Mouse (Mus musculus) liver, embryonic 13.5 days (tissue): ENCODE data around the gene Tcf7l2. TPM values are rescaled to one million over a fixed set of nuclear protein-coding genes. Genes with fewer than 3 reads are reported as not detected.

Source experiments
- ATAC-seq: fragments of 200-750 bp; cut with Nextera tagmentation; 2 replicates; pipeline ENCODE4 v1.8.0; 2017; ENCODE audit warnings: low read depth, mild to moderate bottlenecking, moderate number of reproducible peaks, moderate library complexity
- DNase-seq: peaks from one replicate; pipeline ENCODE4 v3.0.0; 2022
- H3K27ac ChIP-seq: fragments of 300-500 bp; sonication (generic); 2 replicates; pipeline ENCODE4 v1.5.1; 2015; ENCODE audit warnings: moderate library complexity, mild to moderate bottlenecking, inconsistent platforms
- H3K27me3 ChIP-seq: fragments of 300-500 bp; sonication (generic); 2 replicates; pipeline ENCODE4 v1.6.1; 2015; ENCODE audit warnings: mild to moderate bottlenecking, inconsistent platforms
- H3K36me3 ChIP-seq: fragments of 300-500 bp; sonication (generic); 2 replicates; pipeline ENCODE4 v1.6.1; 2015; ENCODE audit warnings: mild to moderate bottlenecking, inconsistent platforms
- H3K4me1 ChIP-seq: fragments of 300-500 bp; sonication (generic); replicated peaks from 2 replicates; pipeline ENCODE4 v1.6.1; 2015; ENCODE audit warnings: inconsistent platforms
- H3K4me2 ChIP-seq: fragments of 300-500 bp; sonication (generic); 2 replicates; pipeline ENCODE4 v1.6.1; 2015; ENCODE audit warnings: inconsistent platforms, mild to moderate bottlenecking, moderate library complexity
- H3K4me3 ChIP-seq: fragments of 300-500 bp; sonication (generic); replicated peaks from 2 replicates; pipeline ENCODE4 v1.5.1; 2015; ENCODE audit warnings: mild to moderate bottlenecking, inconsistent platforms
- H3K9ac ChIP-seq: fragments of 300-500 bp; sonication (generic); 2 replicates; pipeline ENCODE4 v1.6.1; 2015; ENCODE audit warnings: mild to moderate bottlenecking, inconsistent platforms
- H3K9me3 ChIP-seq: fragments of 300-500 bp; sonication (generic); replicated peaks from 2 replicates; pipeline ENCODE4 v1.6.1; 2016; ENCODE audit warnings: inconsistent platforms
- WGBS: fragments of 180-500 bp; shearing (Covaris S2); methylation state at CpG from one replicate; pipeline ENCODE4 v1.1.7; 2015; ENCODE audit not compliant: insufficient replicate concordance; 5-methylcytosine and 5-hydroxymethylcytosine counted together
- polyA plus RNA-seq: library from polyadenylated mRNA; unstranded; fragments of >200 nt; fragmentation: Nextera tagmentation; extraction: Ambion mirVana; gene quantifications from 2 replicates; pipeline ENCODE4 v1.2.1, GENCODE M21; 2015

Gene Tcf7l2
- polyA plus RNA-seq, 1 experiment from 2014 or later, result 17.8 TPM

GRCm38 (mm10) chr19:55807194-55808053, 65.8 kb downstream of the Tcf7l2 start:
- Histone ChIP-seq H3K4me2 (no peak overlapping the region), H3K27ac (no peak overlapping the region), H3K9me3 (no peaks in the 10 kb centered on the region), H3K4me3 (no peak overlapping the region), H3K36me3 (no peaks in the 10 kb centered on the region), H3K4me1 (peaks cover 34% of the 10 kb centered on the region), H3K27me3 (peaks cover 21% of the 10 kb centered on the region), H3K9ac (no peak overlapping the region)
- no peak for DNase-seq
- WGBS, result 30% methylated on average over 20 of the region's 20 CpGs
- ATAC-seq, result no peak

- Histone ChIP-seq H3K27ac (no peak overlapping the region), H3K9ac (no peak overlapping the region), H3K4me1 (peaks cover 30% of the 10 kb centered on the region), H3K27me3 (peaks cover 21% of the 10 kb centered on the region), H3K4me3 (no peak overlapping the region), H3K36me3 (no peaks in the 10 kb centered on the region), H3K4me2 (no peak overlapping the region), H3K9me3 (no peaks in the 10 kb centered on the region)
- WGBS, result 38% methylated on average over 2 of the region's 2 CpGs
- DNase-seq (no peak), ATAC-seq (no peak)
These were observed 66.7 kb downstream of the Tcf7l2 start for GRCm38 (mm10) chr19:55808304-55808703.

- Histone ChIP-seq H3K4me2 (no peak overlapping the region), H3K27ac (no peak overlapping the region), H3K27me3 (peaks cover 21% of the 10 kb centered on the region), H3K9ac (no peak overlapping the region), H3K9me3 (no peaks in the 10 kb centered on the region), H3K4me1 (peaks cover 27% of the 10 kb centered on the region), H3K4me3 (no peak overlapping the region), H3K36me3 (no peaks in the 10 kb centered on the region)
- no peak for ATAC-seq
- WGBS, result 82% methylated on average over 4 of the region's 4 CpGs
- no peak for DNase-seq
These were observed 67.9 kb downstream of the Tcf7l2 start for GRCm38 (mm10) chr19:55809539-55809938.

DNA sequence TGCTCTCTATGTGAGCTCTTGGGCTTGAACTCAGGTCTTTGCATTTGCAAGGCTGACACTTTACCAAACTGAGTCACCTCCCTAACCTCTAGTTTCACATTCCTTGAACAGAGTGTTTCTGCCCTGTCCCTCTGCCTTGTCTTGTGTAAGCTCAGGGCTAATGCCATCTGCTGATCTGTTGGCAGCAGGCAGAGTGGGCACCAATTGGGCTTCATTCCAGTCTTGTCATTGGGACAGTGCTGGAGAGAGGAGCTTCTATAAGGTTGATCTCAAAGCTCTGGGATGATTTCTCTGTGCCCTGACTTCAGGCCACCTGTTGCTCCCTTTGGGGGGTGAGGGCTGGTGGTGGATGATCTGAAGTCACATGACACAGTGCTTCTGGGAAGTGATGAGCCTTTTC, 70.6 kb downstream of the Tcf7l2 start:
- no peak for DNase-seq
- Histone ChIP-seq H3K27ac (no peak overlapping the region), H3K9ac (no peak overlapping the region), H3K4me2 (no peak overlapping the region), H3K9me3 (no peaks in the 10 kb centered on the region), H3K4me1 (peaks cover 9% of the 10 kb centered on the region), H3K4me3 (no peak overlapping the region), H3K27me3 (peaks cover 11% of the 10 kb centered on the region), H3K36me3 (no peaks in the 10 kb centered on the region)
- ATAC-seq, result no peak

- ATAC-seq (no peak), DNase-seq (no peak)
- Histone ChIP-seq H3K27ac (no peak overlapping the region), H3K9me3 (no peaks in the 10 kb centered on the region), H3K36me3 (peaks cover 7% of the 10 kb centered on the region), H3K9ac (no peak overlapping the region), H3K27me3 (no peaks in the 10 kb centered on the region), H3K4me2 (no peak overlapping the region), H3K4me1 (no peaks in the 10 kb centered on the region), H3K4me3 (no peak overlapping the region)
- 74% methylated on average over 15 of the region's 15 CpGs for WGBS
These were observed 73.6 kb downstream of the Tcf7l2 start for GRCm38 (mm10) chr19:55815010-55815790.

DNA sequence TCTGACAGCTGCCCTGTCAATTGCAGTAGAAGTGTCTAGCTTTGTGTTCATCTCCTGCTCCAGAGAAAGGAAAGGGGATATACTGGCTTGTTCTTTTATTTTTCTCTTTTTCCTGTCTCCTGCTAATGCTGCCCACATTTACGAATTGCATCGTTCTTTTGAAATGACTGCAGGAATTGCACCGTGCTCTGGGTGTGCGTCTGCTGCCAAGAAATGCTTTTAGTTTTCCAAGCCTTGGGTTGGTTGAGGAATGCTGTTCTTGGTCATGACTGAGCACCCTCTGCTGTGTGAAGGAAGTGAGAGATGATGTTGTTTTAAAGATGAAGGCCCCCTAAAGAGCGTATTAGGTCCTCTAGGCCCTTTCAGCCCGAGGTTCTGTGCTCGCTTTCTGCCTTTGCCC, 75.4 kb downstream of the Tcf7l2 start:
- ATAC-seq, result no peak
- WGBS, result 68% methylated on average over 7 of the region's 7 CpGs

DNA sequence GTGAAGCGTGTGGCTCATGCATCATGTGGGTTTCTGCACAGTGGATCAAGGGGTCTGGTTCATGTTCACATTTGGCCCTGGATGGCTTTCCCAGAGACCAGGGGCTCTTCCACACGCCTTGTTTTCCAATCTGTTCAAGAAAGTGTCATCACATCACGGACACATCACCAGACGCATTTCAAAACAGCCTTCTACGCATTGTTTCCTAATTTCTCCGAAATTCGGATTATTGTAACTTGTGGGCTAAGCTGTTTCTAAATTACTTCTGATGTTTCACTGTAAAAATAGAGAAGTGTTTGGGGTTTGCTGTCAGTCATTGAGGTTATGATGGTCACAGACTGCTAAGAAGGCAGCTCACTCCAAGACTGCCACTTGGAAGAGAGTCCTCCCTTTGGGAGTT, 78.6 kb downstream of the Tcf7l2 start:
- ATAC-seq, result no peak
- WGBS, result 71% methylated on average over 7 of the region's 7 CpGs
- Histone ChIP-seq H3K9me3 (no peaks in the 10 kb centered on the region), H3K9ac (no peak overlapping the region), H3K4me3 (no peak overlapping the region), H3K36me3 (peaks cover 7% of the 10 kb centered on the region), H3K27ac (no peak overlapping the region), H3K4me1 (peaks cover 6% of the 10 kb centered on the region), H3K4me2 (no peak overlapping the region), H3K27me3 (0 out of 2 replicates have a peak, but pooled peaks cover 3% of the 10 kb centered on the region)
- DNase-seq, result no peak

More for the DNA sequence above, 75.4 kb downstream of the Tcf7l2 start:
- no peak for DNase-seq
- Histone ChIP-seq H3K4me2 (no peak overlapping the region), H3K4me1 (no peaks in the 10 kb centered on the region), H3K9me3 (no peaks in the 10 kb centered on the region), H3K27me3 (no peaks in the 10 kb centered on the region), H3K27ac (no peak overlapping the region), H3K36me3 (peaks cover 7% of the 10 kb centered on the region), H3K4me3 (no peak overlapping the region), H3K9ac (no peak overlapping the region)

GRCm38 (mm10) chr19:55825001-55825827, 83.6 kb downstream of the Tcf7l2 start:
- no peak overlapping the region for H3K9ac ChIP-seq
- no peak overlapping the region; the same call in 1 of the 2 replicates for H3K4me2 ChIP-seq
- ATAC-seq (no peak), DNase-seq (no peak)
- H3K36me3 ChIP-seq, result no peaks in the 10 kb centered on the region
- H3K9me3 ChIP-seq, result no peaks in the 10 kb centered on the region
- H3K27me3 ChIP-seq, result 0 out of 2 replicates have a peak, but pooled peaks cover 3% of the 10 kb centered on the region
- H3K27ac ChIP-seq, result no peak overlapping the region
- H3K4me3 ChIP-seq, result no peak overlapping the region
- WGBS, result 50% methylated on average over 8 of the region's 8 CpGs
- H3K4me1 ChIP-seq, result peaks cover 43% of the 10 kb centered on the region

- DNase-seq (no peak), ATAC-seq (no peak)
- Histone ChIP-seq H3K4me1 (peaks cover 44% of the 10 kb centered on the region), H3K4me2 (no peak overlapping the region; the same call in 1 of the 2 replicates), H3K9ac (no peak overlapping the region), H3K27me3 (0 out of 2 replicates have a peak, but pooled peaks cover 3% of the 10 kb centered on the region), H3K4me3 (no peak overlapping the region), H3K27ac (no peak overlapping the region), H3K36me3 (no peaks in the 10 kb centered on the region), H3K9me3 (no peaks in the 10 kb centered on the region)
- 72% methylated on average over 10 of the region's 10 CpGs for WGBS
These were observed 84.4 kb downstream of the Tcf7l2 start for GRCm38 (mm10) chr19:55825951-55826507.

DNA sequence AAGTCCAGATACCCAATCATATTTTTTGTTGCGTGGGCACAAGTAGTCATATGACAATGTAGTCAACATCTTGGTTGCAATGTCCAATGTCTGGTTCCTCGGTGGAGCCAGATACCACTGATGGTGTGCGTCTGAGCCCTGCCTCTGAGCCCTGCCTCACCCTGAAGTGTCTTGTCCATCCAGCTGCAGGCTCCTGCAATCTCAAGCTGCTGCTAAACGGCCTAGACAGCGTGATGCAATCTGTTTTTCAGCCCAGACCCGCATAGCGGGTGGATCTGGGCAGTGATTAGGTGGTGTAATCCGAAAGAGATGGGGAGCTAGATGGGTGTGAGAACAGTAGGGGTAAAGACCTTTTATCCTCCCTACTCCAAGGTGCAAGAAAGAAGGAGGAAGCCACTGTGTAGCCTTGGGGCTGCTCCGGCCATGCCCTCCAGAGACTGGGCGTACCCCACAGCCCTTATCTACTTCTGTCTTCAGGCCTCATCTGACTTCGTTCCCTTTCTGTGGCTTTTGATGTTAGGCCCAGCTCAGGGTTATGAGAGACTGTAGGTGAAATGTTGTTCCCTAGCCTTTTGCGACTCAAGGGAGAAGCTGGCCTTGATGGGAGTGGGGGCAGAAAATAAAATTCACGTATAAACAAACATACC, 86.1 kb downstream of the Tcf7l2 start:
- Histone ChIP-seq H3K4me2 (no peak overlapping the region), H3K4me3 (no peak overlapping the region), H3K36me3 (no peaks in the 10 kb centered on the region), H3K27ac (no peak overlapping the region), H3K27me3 (0 out of 2 replicates have a peak, but pooled peaks cover 3% of the 10 kb centered on the region), H3K4me1 (peaks cover 45% of the 10 kb centered on the region), H3K9ac (no peak overlapping the region), H3K9me3 (no peaks in the 10 kb centered on the region)
- peak; percentile 15 for DNase-seq
- ATAC-seq, result peak; percentile 87
- 36% methylated on average over 13 of the region's 13 CpGs for WGBS
